Mouse (Mus musculus) heart, embryonic 12.5 days (tissue): ENCODE results near the gene Galk1. TPM values are rescaled to one million over a fixed set of nuclear protein-coding genes. Genes with fewer than 3 reads are reported as not detected.

ENCODE experiments used
- ATAC-seq: fragments of 200-750 bp; cut with Nextera tagmentation; 2 replicates; pipeline ENCODE4 v1.8.0; 2017; ENCODE audit warnings: moderate TSS enrichment, moderate library complexity; ENCODE audit not compliant: insufficient number of reproducible peaks, low FRiP score
- H3K27ac ChIP-seq: fragments of 300-500 bp; sonication (generic); 2 replicates; pipeline ENCODE4 v1.5.1; 2016; ENCODE audit warnings: mild to moderate bottlenecking, moderate library complexity; ENCODE audit not compliant: poor library complexity, severe bottlenecking
- H3K27me3 ChIP-seq: fragments of 300-500 bp; sonication (generic); replicated peaks from 2 replicates; pipeline ENCODE4 v1.6.1; 2016; ENCODE audit warnings: mild to moderate bottlenecking, moderate library complexity
- H3K36me3 ChIP-seq: fragments of 300-500 bp; sonication (generic); 2 replicates; pipeline ENCODE4 v1.6.1; 2016; ENCODE audit warnings: mild to moderate bottlenecking, moderate library complexity
- H3K4me1 ChIP-seq: fragments of 300-500 bp; sonication (generic); replicated peaks from 2 replicates; pipeline ENCODE4 v1.6.1; 2016; ENCODE audit warnings: mild to moderate bottlenecking
- H3K4me2 ChIP-seq: fragments of 300-500 bp; sonication (generic); 2 replicates; pipeline ENCODE4 v1.6.1; 2016; ENCODE audit warnings: mild to moderate bottlenecking, moderate library complexity
- H3K4me3 ChIP-seq: fragments of 300-500 bp; sonication (generic); 2 replicates; pipeline ENCODE4 v1.5.1; 2016; ENCODE audit warnings: mild to moderate bottlenecking
- H3K9ac ChIP-seq: fragments of 300-500 bp; sonication (generic); 2 replicates; pipeline ENCODE4 v1.6.1; 2016; ENCODE audit warnings: mild to moderate bottlenecking, moderate library complexity
- H3K9me3 ChIP-seq: fragments of 300-500 bp; sonication (generic); replicated peaks from 2 replicates; pipeline ENCODE4 v1.6.1; 2016; ENCODE audit warnings: mild to moderate bottlenecking, moderate library complexity
- WGBS: fragments of 180-500 bp; shearing (Covaris S2); methylation state at CpG from one replicate; pipeline ENCODE4 v1.1.7; 2016; 5-methylcytosine and 5-hydroxymethylcytosine counted together
- polyA plus RNA-seq: library from polyadenylated mRNA; unstranded; fragments of >200 nt; fragmentation: Nextera tagmentation; extraction: Ambion mirVana; gene quantifications from 2 replicates; pipeline ENCODE4 v1.2.1, GENCODE M21; 2016

The Galk1 gene
- 151 and 152 TPM in 2 replicates for polyA plus RNA-seq

GRCm38 (mm10) chr11:116012262-116012947, at the start of gene Galk1:
Gene Galk1, minus strand, starts transcription at chr11:116012719.
- under 1% methylated on average over 55 of the region's 55 CpGs for WGBS
- Histone ChIP-seq H3K4me2 (peak within 1 kb of the TSS; percentile 83), H3K4me1 (peaks cover 15% of the 10 kb centered on the region), H3K9ac (peak within 1 kb of the TSS; percentile 89), H3K36me3 (peaks cover 30% of the 10 kb centered on the region), H3K4me3 (peak within 1 kb of the TSS; percentile 77), H3K27me3 (no peaks in the 10 kb centered on the region), H3K9me3 (no peaks in the 10 kb centered on the region), H3K27ac (peak within 1 kb of the TSS; percentile 91)
- ATAC-seq = peak; percentile 94

GRCm38 (mm10) chr11:116061641-116062415, 49.3 kb upstream of the Galk1 start:
- peaks cover 15% of the 10 kb centered on the region for H3K4me1 ChIP-seq
- no peak for ATAC-seq
- H3K27ac ChIP-seq = no peak overlapping the region
- WGBS = 85% methylated on average over 13 of the region's 13 CpGs
- H3K36me3 ChIP-seq = peaks cover 57% of the 10 kb centered on the region
- H3K9ac ChIP-seq = no peak overlapping the region
- H3K27me3 ChIP-seq = no peaks in the 10 kb centered on the region
- no peak overlapping the region for H3K4me2 ChIP-seq
- H3K9me3 ChIP-seq = 0 out of 2 replicates have a peak, but pooled peaks cover 6% of the 10 kb centered on the region
- H3K4me3 ChIP-seq = no peak overlapping the region

GRCm38 (mm10) chr11:116060596-116060995, 48.1 kb upstream of the Galk1 start:
- Histone ChIP-seq H3K9me3 (no peaks in the 10 kb centered on the region), H3K27me3 (no peaks in the 10 kb centered on the region), H3K4me2 (no peak overlapping the region), H3K4me1 (peaks cover 25% of the 10 kb centered on the region), H3K27ac (no peak overlapping the region), H3K4me3 (no peak overlapping the region), H3K36me3 (peaks cover 68% of the 10 kb centered on the region), H3K9ac (no peak overlapping the region)
- WGBS = 89% methylated on average over 9 of the region's 9 CpGs
- no peak for ATAC-seq

GRCm38 (mm10) chr11:116059691-116060025, 47.1 kb upstream of the Galk1 start:
- 94% methylated on average over 11 of the region's 11 CpGs for WGBS

GRCm38 (mm10) chr11:116058868-116059690, 46.6 kb upstream of the Galk1 start:
- H3K4me1 ChIP-seq = peaks cover 25% of the 10 kb centered on the region
- ATAC-seq = no peak
- no peak overlapping the region for H3K4me2 ChIP-seq
- H3K9me3 ChIP-seq = no peaks in the 10 kb centered on the region
- H3K4me3 ChIP-seq = no peak overlapping the region
- peaks cover 84% of the 10 kb centered on the region for H3K36me3 ChIP-seq
- no peaks in the 10 kb centered on the region for H3K27me3 ChIP-seq
- no peak overlapping the region for H3K9ac ChIP-seq
- H3K27ac ChIP-seq = no peak overlapping the region
- WGBS = 91% methylated on average over 17 of the region's 17 CpGs

More at GRCm38 (mm10) chr11:116059691-116060025, 47.1 kb upstream of the Galk1 start:
- no peak overlapping the region for H3K9ac ChIP-seq
- H3K27ac ChIP-seq = no peak overlapping the region
- no peak overlapping the region for H3K4me3 ChIP-seq
- no peaks in the 10 kb centered on the region for H3K9me3 ChIP-seq
- peaks cover 25% of the 10 kb centered on the region for H3K4me1 ChIP-seq
- no peak for ATAC-seq
- H3K4me2 ChIP-seq = no peak overlapping the region
- H3K36me3 ChIP-seq = peaks cover 78% of the 10 kb centered on the region
- H3K27me3 ChIP-seq = no peaks in the 10 kb centered on the region

- ATAC-seq = no peak
- Histone ChIP-seq H3K27me3 (no peaks in the 10 kb centered on the region), H3K9ac (no peak overlapping the region), H3K4me2 (no peak overlapping the region), H3K36me3 (peaks cover 93% of the 10 kb centered on the region), H3K9me3 (no peaks in the 10 kb centered on the region), H3K4me1 (peaks cover 25% of the 10 kb centered on the region), H3K27ac (no peak overlapping the region), H3K4me3 (no peak overlapping the region)
- 72% methylated on average over 12 of the region's 12 CpGs for WGBS
Measured at GRCm38 (mm10) chr11:116058022-116058614, 45.6 kb upstream of the Galk1 start.

- H3K27me3 ChIP-seq = no peaks in the 10 kb centered on the region
- peaks cover 25% of the 10 kb centered on the region for H3K4me1 ChIP-seq
- H3K27ac ChIP-seq = 0 out of 2 replicates have a peak overlapping the region, but pooled peaks have one; percentile 18
- 33% methylated on average over 4 of the region's 4 CpGs for WGBS
- H3K36me3 ChIP-seq = peaks cover 99% of the 10 kb centered on the region
- H3K4me3 ChIP-seq = no peak overlapping the region
- no peaks in the 10 kb centered on the region for H3K9me3 ChIP-seq
- ATAC-seq = peak; percentile 51; the same call in 1 of the 2 replicates
- no peak overlapping the region for H3K9ac ChIP-seq
- no peak overlapping the region for H3K4me2 ChIP-seq
Measured at GRCm38 (mm10) chr11:116057237-116057881, 44.8 kb upstream of the Galk1 start.

- Histone ChIP-seq H3K36me3 (peaks cover 99% of the 10 kb centered on the region), H3K27me3 (no peaks in the 10 kb centered on the region), H3K4me1 (peaks cover 25% of the 10 kb centered on the region), H3K27ac (no peak overlapping the region), H3K4me3 (no peak overlapping the region), H3K9ac (no peak overlapping the region), H3K4me2 (no peak overlapping the region), H3K9me3 (no peaks in the 10 kb centered on the region)
- WGBS = 83% methylated on average over 11 of the region's 11 CpGs
- no peak for ATAC-seq
Measured at GRCm38 (mm10) chr11:116055873-116056272, 43.4 kb upstream of the Galk1 start.

GRCm38 (mm10) chr11:116053510-116054229, 41.2 kb upstream of the Galk1 start:
- Histone ChIP-seq H3K9me3 (0 out of 2 replicates have a peak, but pooled peaks cover 4% of the 10 kb centered on the region), H3K36me3 (peaks cover 99% of the 10 kb centered on the region), H3K27me3 (no peaks in the 10 kb centered on the region), H3K4me3 (no peak overlapping the region), H3K9ac (0 out of 2 replicates have a peak overlapping the region, but pooled peaks have one; percentile 17), H3K4me2 (no peak overlapping the region), H3K4me1 (peaks cover 25% of the 10 kb centered on the region), H3K27ac (no peak overlapping the region)
- WGBS = 83% methylated on average over 9 of the region's 9 CpGs
- no peak for ATAC-seq

GRCm38 (mm10) chr11:116050196-116050595, 37.7 kb upstream of the Galk1 start:
- ATAC-seq = no peak
- Histone ChIP-seq H3K9me3 (0 out of 2 replicates have a peak, but pooled peaks cover 4% of the 10 kb centered on the region), H3K9ac (no peak overlapping the region), H3K4me2 (no peak overlapping the region), H3K4me3 (no peak overlapping the region), H3K4me1 (no peaks in the 10 kb centered on the region), H3K36me3 (peaks cover 98% of the 10 kb centered on the region), H3K27ac (no peak overlapping the region), H3K27me3 (no peaks in the 10 kb centered on the region)
- WGBS = 89% methylated on average over 4 of the region's 4 CpGs
